8 mouse cellular contexts compared by ENCODE assay signal in the genomic region with DNA sequence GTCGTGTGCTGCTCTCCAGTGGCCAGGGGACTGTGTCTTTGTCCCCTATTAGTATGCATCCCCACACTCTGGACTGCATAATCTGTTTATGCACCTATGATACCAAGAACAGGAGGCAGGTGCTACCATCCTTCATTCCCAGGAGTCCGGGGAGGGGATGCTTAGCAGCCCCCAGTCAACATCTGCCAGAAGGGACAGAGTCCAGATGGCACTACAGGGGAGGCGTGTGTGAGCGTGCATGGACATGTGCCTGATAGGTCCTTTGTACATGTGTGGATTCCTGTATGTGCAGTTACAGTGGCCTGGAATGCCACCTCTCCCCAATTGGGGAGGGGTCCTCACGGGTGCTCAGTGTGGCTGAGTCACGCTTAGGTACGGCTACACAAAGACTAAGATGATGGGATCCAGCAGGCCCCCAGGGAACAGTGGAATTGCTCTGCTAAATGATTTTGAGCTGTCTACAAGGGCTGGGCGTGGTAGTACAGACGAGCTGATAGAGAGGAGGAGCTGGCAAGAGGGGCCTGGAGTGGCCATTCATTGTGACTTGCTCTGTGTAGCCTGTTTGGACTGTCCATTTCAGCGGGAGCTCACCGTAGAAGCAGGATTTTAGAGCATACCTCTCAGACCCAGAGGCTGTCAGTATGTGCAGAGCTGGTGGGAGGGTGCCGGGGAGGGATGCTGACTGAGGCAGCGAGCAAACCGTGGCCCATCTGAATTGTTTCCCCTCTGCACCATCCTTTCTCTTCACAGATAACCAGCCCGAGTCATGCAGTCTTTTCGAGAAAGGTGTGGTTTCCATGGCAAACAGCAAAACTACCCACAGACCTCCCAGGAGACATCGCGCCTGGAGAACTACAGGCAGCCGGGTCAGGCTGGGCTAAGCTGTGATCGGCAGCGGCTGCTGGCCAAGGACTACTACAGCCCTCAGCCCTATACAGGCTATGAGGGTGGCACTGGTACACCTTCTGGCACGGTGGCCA. TPM values are rescaled to one million over a fixed set of nuclear protein-coding genes. Genes with fewer than 3 reads are reported as not detected.
DNase-seq lines count a peak whose midpoint lies in the region; ATAC-seq lines count a peak whose summit lies in the region.

No protein-coding gene starts in this region.

- no peak overlapping the region for H3K4me3 ChIP-seq in heart, embryonic 14.5 days (ENCODE audit: control insufficient read depth in 1 of 2, insufficient read depth in 1 of 2, low read depth in 1 of 2, low read length in 2 of 2)
- no peak overlapping the region for H3K4me3 ChIP-seq in hindbrain, embryonic 16.5 days (ENCODE audit: low read length)
- no peak overlapping the region for H3K4me3 ChIP-seq in midbrain, embryonic 12.5 days

- no peak for ATAC-seq in heart, embryonic 14.5 days (ENCODE audit: insufficient number of reproducible peaks, insufficient read depth, low FRiP score, low read depth)
- peak; percentile 16 for ATAC-seq in common myeloid progenitor, adult 5-6 weeks (replicated peaks; ENCODE audit: low read depth, poor library complexity, severe bottlenecking)
- ATAC-seq in hindbrain, embryonic 16.5 days = peak; percentile 11; the same call in 1 of the 2 replicates
- peak; percentile 50 for ATAC-seq in midbrain, embryonic 12.5 days (ENCODE audit: low FRiP score, low read depth)

- peak overlapping the region; percentile 36; the same call in 1 of the 2 replicates for H3K9ac ChIP-seq in heart, embryonic 14.5 days (ENCODE audit: low read length)
- H3K9ac ChIP-seq in hindbrain, embryonic 16.5 days (ENCODE audit: low read depth, low read length) = peak overlapping the region; percentile 45
- H3K9ac ChIP-seq in midbrain, embryonic 12.5 days (replicated peaks) = peak overlapping the region; percentile 32

- no peaks in the 10 kb centered on the region for H3K27me3 ChIP-seq in heart, embryonic 14.5 days (ENCODE audit: control insufficient read depth, insufficient read depth, low read length)
- H3K27me3 ChIP-seq in hindbrain, embryonic 16.5 days (replicated peaks; ENCODE audit: control insufficient read depth, insufficient read depth, low read length) = no peaks in the 10 kb centered on the region
- no peaks in the 10 kb centered on the region for H3K27me3 ChIP-seq in midbrain, embryonic 12.5 days

- DNase-seq in heart, adult 9 months (ENCODE audit: low spot score in 2 of 2) = no peak
- no peak for DNase-seq in ovary, postnatal 10 days (ENCODE audit: low spot score)
- DNase-seq in cerebellum, adult 8-10 months = no peak
- no peak for DNase-seq in adrenal gland, postnatal 36 days

- 0 out of 4 replicates have a peak overlapping the region, but pooled peaks of 1 of the 2 experiments have one; percentile 14 for H3K27ac ChIP-seq in heart, embryonic 14.5 days (replicated peaks in 1 of 2; ENCODE audit: control insufficient read depth in 1 of 2, insufficient read depth in 1 of 2, low read depth in 2 of 2, low read length in 2 of 2)
- H3K27ac ChIP-seq in hindbrain, embryonic 16.5 days (ENCODE audit: low read depth, low read length) = peak overlapping the region; percentile 80
- peak overlapping the region; percentile 80 for H3K27ac ChIP-seq in midbrain, embryonic 12.5 days (replicated peaks)

- no peak overlapping the region for H3K4me2 ChIP-seq in heart, embryonic 14.5 days (ENCODE audit: low read length)
- H3K4me2 ChIP-seq in hindbrain, embryonic 16.5 days (ENCODE audit: low read length) = peak overlapping the region; percentile 7; the same call in 1 of the 2 replicates
- 0 out of 2 replicates have a peak overlapping the region, but pooled peaks have one; percentile 8 for H3K4me2 ChIP-seq in midbrain, embryonic 12.5 days (replicated peaks)

- no peaks in the 10 kb centered on the region for H3K9me3 ChIP-seq in heart, embryonic 14.5 days (ENCODE audit: control insufficient read depth, low read length)
- no peaks in the 10 kb centered on the region for H3K9me3 ChIP-seq in hindbrain, embryonic 16.5 days (ENCODE audit: control insufficient read depth, low read length)
- H3K9me3 ChIP-seq in midbrain, embryonic 12.5 days = no peaks in the 10 kb centered on the region

- peaks cover 33 to 59% of the 10 kb centered on the region in 2 experiments for H3K4me1 ChIP-seq in heart, embryonic 14.5 days (ENCODE audit: control insufficient read depth in 2 of 2, insufficient read depth in 2 of 2, low read length in 2 of 2)
- H3K4me1 ChIP-seq in hindbrain, embryonic 16.5 days (ENCODE audit: control insufficient read depth, insufficient read depth, low read depth, low read length) = peaks cover 59% of the 10 kb centered on the region
- peaks cover 56% of the 10 kb centered on the region for H3K4me1 ChIP-seq in midbrain, embryonic 12.5 days

- WGBS in heart, embryonic 14.5 days = 41% methylated on average over 22 of the region's 22 CpGs
- 28% methylated on average over 22 of the region's 22 CpGs for WGBS in hindbrain, embryonic 16.5 days
- WGBS in midbrain, embryonic 12.5 days = 43% methylated on average over 22 of the region's 22 CpGs

- H3K36me3 ChIP-seq in heart, embryonic 14.5 days (ENCODE audit: control insufficient read depth, insufficient read depth, low read length) = peaks cover 52% of the 10 kb centered on the region
- H3K36me3 ChIP-seq in hindbrain, embryonic 16.5 days (ENCODE audit: control insufficient read depth, insufficient read depth, low read length) = peaks cover 20% of the 10 kb centered on the region
- peaks cover 46% of the 10 kb centered on the region for H3K36me3 ChIP-seq in midbrain, embryonic 12.5 days

RNA-seq across cellular contexts. Expression of gene Srebf1, which starts 37.7 kb away (rescaled TPM):
- polyA plus RNA-seq in heart, embryonic 14.5 days (2014; fragmentation: Nextera tagmentation; extraction: Ambion mirVana) = 37.9 and 45.3 TPM in 2 replicates
- 32.9 and 58.8 TPM in 2 replicates for total RNA-seq in common myeloid progenitor, adult 5-6 weeks (2017)
- polyA plus RNA-seq in hindbrain, embryonic 16.5 days (2015; fragmentation: Nextera tagmentation; extraction: Ambion mirVana) = 42.5 and 44.8 TPM in 2 replicates
- polyA plus RNA-seq in midbrain, embryonic 12.5 days (2016; fragmentation: Nextera tagmentation; extraction: Ambion mirVana) = 46.8 and 56.8 TPM in 2 replicates
- 100 to 1,000 TPM; 160 to 181 TPM for total RNA-seq in adrenal gland, postnatal 36 days (2021)
